Mouse (Mus musculus) hindbrain, embryonic 16.5 days (tissue): Measurements from ENCODE around the gene Krtap13-1. TPM values are rescaled to one million over a fixed set of nuclear protein-coding genes. Genes with fewer than 3 reads are reported as not detected.

Experiments
- ATAC-seq: fragments of 200-750 bp; cut with Nextera tagmentation; 2 replicates; pipeline ENCODE4 v1.8.0; 2017; ENCODE audit warnings: moderate TSS enrichment, moderate library complexity
- H3K27ac ChIP-seq: fragments of 300-500 bp; sonication (generic); 2 replicates; pipeline ENCODE4 v1.5.1; 2014; ENCODE audit warnings: low read depth, mild to moderate bottlenecking, control low read depth, low read length, moderate library complexity
- H3K27me3 ChIP-seq: fragments of 300-500 bp; sonication (generic); replicated peaks from 2 replicates; pipeline ENCODE4 v1.6.1; 2014; ENCODE audit warnings: low read length; ENCODE audit not compliant: control insufficient read depth, insufficient read depth
- H3K36me3 ChIP-seq: fragments of 300-500 bp; sonication (generic); 2 replicates; pipeline ENCODE4 v1.6.1; 2014; ENCODE audit warnings: mild to moderate bottlenecking, low read length, moderate library complexity, mixed read lengths; ENCODE audit not compliant: control insufficient read depth, insufficient read depth
- H3K4me1 ChIP-seq: fragments of 300-500 bp; sonication (generic); 2 replicates; pipeline ENCODE4 v1.6.1; 2014; ENCODE audit warnings: low read depth, low read length; ENCODE audit not compliant: control insufficient read depth, insufficient read depth
- H3K4me2 ChIP-seq: fragments of 300-500 bp; sonication (generic); 2 replicates; pipeline ENCODE4 v1.6.1; 2014; ENCODE audit warnings: mild to moderate bottlenecking, low read length, control low read depth, moderate library complexity
- H3K4me3 ChIP-seq: fragments of 300-500 bp; sonication (generic); 2 replicates; pipeline ENCODE4 v1.5.1; 2014; ENCODE audit warnings: mild to moderate bottlenecking, low read length, control low read depth, moderate library complexity
- H3K9ac ChIP-seq: fragments of 300-500 bp; sonication (generic); 2 replicates; pipeline ENCODE4 v1.6.1; 2014; ENCODE audit warnings: low read depth, mild to moderate bottlenecking, control low read depth, low read length, moderate library complexity
- H3K9me3 ChIP-seq: fragments of 300-500 bp; sonication (generic); 2 replicates; pipeline ENCODE4 v1.6.1; 2014; ENCODE audit warnings: mild to moderate bottlenecking, low read length, moderate library complexity; ENCODE audit not compliant: control insufficient read depth
- whole genome bisulfite sequencing: fragments of 180-500 bp; shearing (Covaris S2); extraction: QIAGEN DNeasy Blood & Tissue Kit; methylation state at CpG from one replicate; pipeline ENCODE4 v1.1.7; 2014; 5-methylcytosine and 5-hydroxymethylcytosine counted together
- polyA plus RNA-seq: library from polyadenylated mRNA; unstranded; fragments of >200 nt; fragmentation: Nextera tagmentation; extraction: Ambion mirVana; gene quantifications from 2 replicates; pipeline ENCODE4 v1.2.1, GENCODE M21; 2015

Krtap13-1 gene
- polyA plus RNA-seq = not detected in 2 replicates

GRCm38 (mm10) chr16:88728812-88729275 is at the start of gene Krtap13-1:
Gene Krtap13-1 (plus strand): TSS chr16:88728862.
- WGBS = 72% methylated on average over 4 of the region's 4 CpGs
- Histone ChIP-seq H3K27ac (no peak within 1 kb of the TSS), H3K4me1 (no peaks in the 10 kb centered on the region), H3K9me3 (no peaks in the 10 kb centered on the region), H3K27me3 (no peaks in the 10 kb centered on the region), H3K36me3 (no peaks in the 10 kb centered on the region), H3K4me3 (no peak within 1 kb of the TSS), H3K9ac (no peak within 1 kb of the TSS), H3K4me2 (no peak within 1 kb of the TSS)
- peak; percentile 61; the same call in 1 of the 2 replicates for ATAC-seq

GRCm38 (mm10) chr16:88679099-88679498 is 49.6 kb upstream of the Krtap13-1 start:
- no peaks in the 10 kb centered on the region for H3K4me1 ChIP-seq
- no peak overlapping the region for H3K27ac ChIP-seq
- no peak overlapping the region for H3K4me3 ChIP-seq
- 85% methylated on average over 6 of the region's 6 CpGs for WGBS
- no peak overlapping the region for H3K9ac ChIP-seq
- no peak overlapping the region for H3K4me2 ChIP-seq
- H3K27me3 ChIP-seq = no peaks in the 10 kb centered on the region
- no peaks in the 10 kb centered on the region for H3K36me3 ChIP-seq
- no peak for ATAC-seq
- H3K9me3 ChIP-seq = no peaks in the 10 kb centered on the region

- Histone ChIP-seq H3K27ac (no peak overlapping the region), H3K4me3 (no peak overlapping the region), H3K4me2 (no peak overlapping the region), H3K36me3 (no peaks in the 10 kb centered on the region), H3K4me1 (no peaks in the 10 kb centered on the region), H3K9ac (no peak overlapping the region), H3K27me3 (no peaks in the 10 kb centered on the region), H3K9me3 (no peaks in the 10 kb centered on the region)
- 35% methylated on average over 2 of the region's 2 CpGs for WGBS
- no peak for ATAC-seq
Observed at GRCm38 (mm10) chr16:88681282-88681681, 47.4 kb upstream of the Krtap13-1 start.

- Histone ChIP-seq H3K4me2 (no peak overlapping the region), H3K9ac (no peak overlapping the region), H3K27ac (no peak overlapping the region), H3K36me3 (no peaks in the 10 kb centered on the region), H3K27me3 (no peaks in the 10 kb centered on the region), H3K9me3 (no peaks in the 10 kb centered on the region), H3K4me1 (no peaks in the 10 kb centered on the region), H3K4me3 (no peak overlapping the region)
- WGBS = 84% methylated on average over 4 of the region's 4 CpGs
- no peak for ATAC-seq
Observed at GRCm38 (mm10) chr16:88696256-88696655, 32.4 kb upstream of the Krtap13-1 start.

GRCm38 (mm10) chr16:88701072-88701864 is 27.4 kb upstream of the Krtap13-1 start:
- WGBS = 61% methylated on average over 4 of the region's 4 CpGs
- Histone ChIP-seq H3K4me1 (no peaks in the 10 kb centered on the region), H3K4me3 (no peak overlapping the region), H3K36me3 (no peaks in the 10 kb centered on the region), H3K4me2 (no peak overlapping the region), H3K9ac (no peak overlapping the region), H3K9me3 (no peaks in the 10 kb centered on the region), H3K27me3 (no peaks in the 10 kb centered on the region), H3K27ac (no peak overlapping the region)
- no peak for ATAC-seq

GRCm38 (mm10) chr16:88707496-88708012 is 21.1 kb upstream of the Krtap13-1 start, which contains the start of gene 2310061N02Rik:
Gene 2310061N02Rik (minus strand): TSS chr16:88707962.
- Histone ChIP-seq H3K9me3 (no peaks in the 10 kb centered on the region), H3K9ac (no peak within 1 kb of the TSS), H3K4me2 (no peak within 1 kb of the TSS), H3K4me3 (no peak within 1 kb of the TSS), H3K27me3 (no peaks in the 10 kb centered on the region), H3K36me3 (no peaks in the 10 kb centered on the region), H3K27ac (no peak within 1 kb of the TSS), H3K4me1 (no peaks in the 10 kb centered on the region)
- ATAC-seq = no peak
- WGBS = 86% methylated on average over 10 of the region's 10 CpGs

- Histone ChIP-seq H3K36me3 (no peaks in the 10 kb centered on the region), H3K4me1 (no peaks in the 10 kb centered on the region), H3K4me3 (no peak overlapping the region), H3K9ac (no peak overlapping the region), H3K9me3 (no peaks in the 10 kb centered on the region), H3K27ac (no peak overlapping the region), H3K4me2 (no peak overlapping the region), H3K27me3 (no peaks in the 10 kb centered on the region)
- no peak for ATAC-seq
- WGBS = 75% methylated on average over 4 of the region's 4 CpGs
Observed at GRCm38 (mm10) chr16:88710757-88711156, 17.9 kb upstream of the Krtap13-1 start.

GRCm38 (mm10) chr16:88711245-88711644 is 17.4 kb upstream of the Krtap13-1 start:
- H3K27me3 ChIP-seq = no peaks in the 10 kb centered on the region
- no peak overlapping the region for H3K27ac ChIP-seq
- no peaks in the 10 kb centered on the region for H3K36me3 ChIP-seq
- no peaks in the 10 kb centered on the region for H3K4me1 ChIP-seq
- no peak for ATAC-seq
- no peak overlapping the region for H3K4me2 ChIP-seq
- H3K9ac ChIP-seq = no peak overlapping the region
- no peaks in the 10 kb centered on the region for H3K9me3 ChIP-seq
- no peak overlapping the region for H3K4me3 ChIP-seq
- WGBS = 89% methylated on average over 6 of the region's 6 CpGs

- H3K27ac ChIP-seq = no peak overlapping the region
- H3K9me3 ChIP-seq = peaks cover 2% of the 10 kb centered on the region; the same call in 1 of the 2 replicates
- ATAC-seq = no peak
Observed at GRCm38 (mm10) chr16:88716549-88716948, 12.1 kb upstream of the Krtap13-1 start.

More at GRCm38 (mm10) chr16:88716549-88716948, 12.1 kb upstream of the Krtap13-1 start:
- H3K27me3 ChIP-seq = no peaks in the 10 kb centered on the region
- no peak overlapping the region for H3K9ac ChIP-seq
- H3K4me2 ChIP-seq = no peak overlapping the region
- no peaks in the 10 kb centered on the region for H3K36me3 ChIP-seq
- H3K4me3 ChIP-seq = no peak overlapping the region
- no peaks in the 10 kb centered on the region for H3K4me1 ChIP-seq
